In the genomic region with DNA sequence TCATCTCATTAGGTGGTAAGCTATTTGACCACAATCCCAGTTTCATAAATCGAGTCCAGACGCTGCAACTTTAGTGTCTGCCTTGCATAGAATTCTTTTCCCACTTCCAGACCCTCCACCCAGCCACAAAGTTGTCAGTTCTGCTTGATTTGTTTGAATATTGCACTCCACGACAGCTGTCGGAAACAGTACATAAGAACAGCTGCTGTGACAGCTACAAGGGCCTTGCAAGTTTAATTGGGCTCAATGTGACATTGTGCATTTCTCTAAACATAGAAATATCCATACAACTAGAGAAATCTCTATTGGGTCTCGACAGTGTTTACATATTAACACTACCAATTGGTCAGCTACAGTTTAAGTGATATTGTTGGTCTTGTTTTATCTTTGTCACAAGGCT, we compare ENCODE assay signal across 13 mouse cellular contexts.
DNase-seq lines count a peak whose midpoint lies in the region; ATAC-seq lines count a peak whose summit lies in the region.
"Had no signal": no experiment of that assay in that cellular context is flagged by ENCODE, and none has a peak within 500 bp of the region (broad histone marks: within the 10 kb centered on the region; RNA-seq: fewer than 3 reads in every experiment).

No protein-coding gene starts in this region.

- no peaks in the 10 kb centered on the region for H3K27me3 ChIP-seq in hindbrain, embryonic 11.5 days (ENCODE audit: control insufficient read depth, insufficient read depth, low read length)
- H3K27me3 ChIP-seq in hindbrain, embryonic 10.5 days (ENCODE audit: insufficient read depth, poor library complexity, severe bottlenecking), result no peaks in the 10 kb centered on the region
- no peaks in the 10 kb centered on the region for H3K27me3 ChIP-seq in lung, embryonic 16.5 days (ENCODE audit: control insufficient read depth, insufficient read depth, low read depth, low read length)
- H3K27me3 ChIP-seq in hindbrain, embryonic 14.5 days (ENCODE audit: control insufficient read depth, insufficient read depth, low read length), result no peaks in the 10 kb centered on the region
- H3K27me3 ChIP-seq: liver, embryonic 13.5 days; megakaryocyte, embryonic 14.5 days; neural tube, embryonic 12.5 days had no signal

- H3K9me3 ChIP-seq in hindbrain, embryonic 11.5 days (ENCODE audit: control insufficient read depth, low read length), result no peaks in the 10 kb centered on the region
- H3K9me3 ChIP-seq in hindbrain, embryonic 10.5 days, result no peaks in the 10 kb centered on the region
- no peaks in the 10 kb centered on the region for H3K9me3 ChIP-seq in lung, embryonic 16.5 days (ENCODE audit: control insufficient read depth, low read length)
- H3K9me3 ChIP-seq in hindbrain, embryonic 14.5 days (ENCODE audit: control insufficient read depth, low read length), result no peaks in the 10 kb centered on the region
- H3K9me3 ChIP-seq: heart, embryonic 10.5 days; liver, embryonic 13.5 days; neural tube, embryonic 12.5 days had no signal

- no peaks in the 10 kb centered on the region for H3K36me3 ChIP-seq in hindbrain, embryonic 11.5 days (ENCODE audit: control insufficient read depth, insufficient read depth, low read length)
- H3K36me3 ChIP-seq in hindbrain, embryonic 10.5 days, result no peaks in the 10 kb centered on the region
- no peaks in the 10 kb centered on the region for H3K36me3 ChIP-seq in lung, embryonic 16.5 days (ENCODE audit: control insufficient read depth, insufficient read depth, low read length)
- H3K36me3 ChIP-seq in hindbrain, embryonic 14.5 days (replicated peaks; ENCODE audit: control insufficient read depth, insufficient read depth), result no peaks in the 10 kb centered on the region
- H3K36me3 ChIP-seq: heart, embryonic 10.5 days; liver, embryonic 13.5 days; neural tube, embryonic 12.5 days had no signal

- H3K4me1 ChIP-seq in hindbrain, embryonic 11.5 days (replicated peaks; ENCODE audit: control insufficient read depth, insufficient read depth, low read length), result no peaks in the 10 kb centered on the region
- H3K4me1 ChIP-seq in hindbrain, embryonic 10.5 days (replicated peaks), result peaks cover 10% of the 10 kb centered on the region
- peaks cover 3% of the 10 kb centered on the region; the same call in 1 of the 2 replicates for H3K4me1 ChIP-seq in lung, embryonic 16.5 days (replicated peaks; ENCODE audit: control insufficient read depth, insufficient read depth, low read length)
- peaks cover 33% of the 10 kb centered on the region for H3K4me1 ChIP-seq in hindbrain, embryonic 14.5 days (replicated peaks; ENCODE audit: control insufficient read depth, insufficient read depth, low read length)
- H3K4me1 ChIP-seq: liver, embryonic 13.5 days; megakaryocyte, embryonic 14.5 days had no signal

- DNase-seq in hindbrain, embryonic 11.5 days (ENCODE audit: low spot score), result no peak
- DNase-seq in hindbrain, embryonic 10.5 days (ENCODE audit: low spot score), result no peak
- no peak for DNase-seq in lung, postnatal 36 days
- no peak for DNase-seq in hindbrain, embryonic 14.5 days (ENCODE audit: low spot score)
- DNase-seq in retina, embryonic 14.5 days (ENCODE audit: low spot score), result peak; percentile 40
- no peak for DNase-seq in adrenal gland, adult 18-20 months (ENCODE audit: low spot score in 2 of 2)
- DNase-seq: heart, postnatal 36 days; liver, embryonic 13.5 days had no signal

- ATAC-seq in hindbrain, embryonic 11.5 days (ENCODE audit: low FRiP score), result peak; percentile 33; the same call in 1 of the 2 replicates
- peak; percentile 73 for ATAC-seq in lung, embryonic 16.5 days (ENCODE audit: low read depth)
- ATAC-seq in hindbrain, embryonic 14.5 days (ENCODE audit: low FRiP score), result peak; percentile 53
- no peak for ATAC-seq in megakaryocyte progenitor cell, adult 5-6 weeks (replicated peaks; ENCODE audit: poor library complexity)

- 67% methylated on average over 5 of the region's 5 CpGs for WGBS in hindbrain, embryonic 11.5 days
- 80% methylated on average over 5 of the region's 5 CpGs for WGBS in hindbrain, embryonic 10.5 days
- whole genome bisulfite sequencing in lung, embryonic 16.5 days, result 33% methylated on average over 5 of the region's 5 CpGs
- WGBS in hindbrain, embryonic 14.5 days, result 52% methylated on average over 5 of the region's 5 CpGs

- no peak overlapping the region for H3K4me2 ChIP-seq in hindbrain, embryonic 11.5 days (replicated peaks; ENCODE audit: low read depth, low read length)
- no peak overlapping the region for H3K4me2 ChIP-seq in lung, embryonic 16.5 days (ENCODE audit: low read depth, low read length)
- no peak overlapping the region for H3K4me2 ChIP-seq in hindbrain, embryonic 14.5 days (replicated peaks)
- H3K4me2 ChIP-seq: liver, embryonic 13.5 days; neural tube, embryonic 12.5 days had no signal

- no peak overlapping the region for H3K27ac ChIP-seq in hindbrain, embryonic 11.5 days (ENCODE audit: low read depth, low read length)
- H3K27ac ChIP-seq in hindbrain, embryonic 10.5 days, result no peak overlapping the region
- H3K27ac ChIP-seq in lung, embryonic 16.5 days (ENCODE audit: low read length), result no peak overlapping the region
- H3K27ac ChIP-seq in hindbrain, embryonic 14.5 days, result peak overlapping the region; percentile 65
- H3K27ac ChIP-seq: heart, embryonic 10.5 days; liver, embryonic 13.5 days; neural tube, embryonic 12.5 days had no signal

- no peak overlapping the region for H3K9ac ChIP-seq in hindbrain, embryonic 11.5 days (ENCODE audit: low read depth, low read length)
- H3K9ac ChIP-seq in lung, embryonic 16.5 days (ENCODE audit: low read length), result no peak overlapping the region
- H3K9ac ChIP-seq in hindbrain, embryonic 14.5 days, result no peak overlapping the region
- H3K9ac ChIP-seq: liver, embryonic 13.5 days; neural tube, embryonic 12.5 days had no signal

- H3K4me3 ChIP-seq in hindbrain, embryonic 11.5 days (ENCODE audit: low read depth, low read length), result no peak overlapping the region
- no peak overlapping the region for H3K4me3 ChIP-seq in hindbrain, embryonic 10.5 days
- no peak overlapping the region for H3K4me3 ChIP-seq in lung, embryonic 16.5 days (ENCODE audit: low read length)
- H3K4me3 ChIP-seq in hindbrain, embryonic 14.5 days (replicated peaks; ENCODE audit: low read length), result no peak overlapping the region
- H3K4me3 ChIP-seq: heart, embryonic 10.5 days; liver, embryonic 13.5 days; megakaryocyte, embryonic 14.5 days; neural tube, embryonic 12.5 days had no signal
